Mouse (Mus musculus): Measurements from ENCODE around the gene Mnat1. TPM values are rescaled to one million over a fixed set of nuclear protein-coding genes. Genes with fewer than 3 reads are reported as not detected.
"Not testable (repeated sequence)": the region's sequence is repeated elsewhere in the genome, so short reads cannot be mapped to it uniquely, and the experiment has no call there.

The Mnat1 gene
- polyA plus RNA-seq (2011; ENCODE audit: insufficient read length, low read depth, missing spikeins): 39.4 and 40.0 TPM in 2 replicates

GRCm38 (mm10) chr12:73123093-73124041 is at the start of gene Mnat1:
Gene Mnat1, plus strand, starts transcription at chr12:73123717.
- H3K4me3 ChIP-seq (ENCODE audit: insufficient read depth, low read length): peak within 1 kb of the TSS; percentile 77
- no peak for TF ChIP-seq CTCF (IDR thresholded peaks at IDR 0.05; ENCODE audit: borderline replicate concordance, insufficient read depth, low read length)
- TF ChIP-seq POLR2A (IDR thresholded peaks at IDR 0.05; ENCODE audit: low read depth, low read length): peak; percentile 87
- H3K27ac ChIP-seq (ENCODE audit: insufficient read depth, low read length): peak within 1 kb of the TSS; percentile 48
- no peaks in the 10 kb centered on the region for H3K4me1 ChIP-seq (ENCODE audit: control insufficient read depth, insufficient read depth, low read length)

GRCm38 (mm10) chr12:73081828-73082227 is 41.7 kb upstream of the Mnat1 start:
- not testable (repeated sequence) for H3K4me1 ChIP-seq (ENCODE audit: control insufficient read depth, insufficient read depth, low read length); H3K4me3 ChIP-seq (ENCODE audit: insufficient read depth, low read length); H3K27ac ChIP-seq (ENCODE audit: insufficient read depth, low read length)

- Histone ChIP-seq H3K27ac (ENCODE audit: insufficient read depth, low read length) (no peak overlapping the region), H3K4me1 (ENCODE audit: control insufficient read depth, insufficient read depth, low read length) (peaks cover 2% of the 10 kb centered on the region; the same call in 1 of the 2 replicates), H3K4me3 (ENCODE audit: insufficient read depth, low read length) (no peak overlapping the region)
- no peak for TF ChIP-seq CTCF (IDR thresholded peaks at IDR 0.05; ENCODE audit: borderline replicate concordance, insufficient read depth, low read length)
- no peak for TF ChIP-seq POLR2A (IDR thresholded peaks at IDR 0.05; ENCODE audit: low read depth, low read length)
These were observed 39.7 kb upstream of the Mnat1 start for GRCm38 (mm10) chr12:73083773-73084172.

- H3K27ac ChIP-seq (ENCODE audit: insufficient read depth, low read length): no peak overlapping the region
- TF ChIP-seq POLR2A (IDR thresholded peaks at IDR 0.05; ENCODE audit: low read depth, low read length) (no peak), CTCF (IDR thresholded peaks at IDR 0.05; ENCODE audit: borderline replicate concordance, insufficient read depth, low read length) (no peak)
- H3K4me1 ChIP-seq (ENCODE audit: control insufficient read depth, insufficient read depth, low read length): peaks cover 2% of the 10 kb centered on the region; the same call in 1 of the 2 replicates
- H3K4me3 ChIP-seq (ENCODE audit: insufficient read depth, low read length): no peak overlapping the region
These were observed 37.5 kb upstream of the Mnat1 start for GRCm38 (mm10) chr12:73085739-73086630.

- H3K4me3 ChIP-seq (ENCODE audit: insufficient read depth, low read length): no peak overlapping the region
- H3K27ac ChIP-seq (ENCODE audit: insufficient read depth, low read length): no peak overlapping the region
- peaks cover 2% of the 10 kb centered on the region; the same call in 1 of the 2 replicates for H3K4me1 ChIP-seq (ENCODE audit: control insufficient read depth, insufficient read depth, low read length)
- no peak for TF ChIP-seq CTCF (IDR thresholded peaks at IDR 0.05; ENCODE audit: borderline replicate concordance, insufficient read depth, low read length)
- TF ChIP-seq POLR2A (IDR thresholded peaks at IDR 0.05; ENCODE audit: low read depth, low read length): no peak
These were observed 36.4 kb upstream of the Mnat1 start for GRCm38 (mm10) chr12:73087086-73087485.

GRCm38 (mm10) chr12:73088500-73088899 is 35.0 kb upstream of the Mnat1 start:
- TF ChIP-seq POLR2A (IDR thresholded peaks at IDR 0.05; ENCODE audit: low read depth, low read length) (no peak), CTCF (IDR thresholded peaks at IDR 0.05; ENCODE audit: borderline replicate concordance, insufficient read depth, low read length) (no peak)
- Histone ChIP-seq H3K4me3 (ENCODE audit: insufficient read depth, low read length) (no peak overlapping the region), H3K4me1 (ENCODE audit: control insufficient read depth, insufficient read depth, low read length) (peaks cover 2% of the 10 kb centered on the region; the same call in 1 of the 2 replicates), H3K27ac (ENCODE audit: insufficient read depth, low read length) (peak overlapping the region; percentile 16; the same call in 1 of the 2 replicates)

- no peak overlapping the region for H3K4me3 ChIP-seq (ENCODE audit: insufficient read depth, low read length)
- peaks cover 2% of the 10 kb centered on the region; the same call in 1 of the 2 replicates for H3K4me1 ChIP-seq (ENCODE audit: control insufficient read depth, insufficient read depth, low read length)
- peak overlapping the region; percentile 16; the same call in 1 of the 2 replicates for H3K27ac ChIP-seq (ENCODE audit: insufficient read depth, low read length)
- TF ChIP-seq CTCF (IDR thresholded peaks at IDR 0.05; ENCODE audit: borderline replicate concordance, insufficient read depth, low read length) (no peak), POLR2A (IDR thresholded peaks at IDR 0.05; ENCODE audit: low read depth, low read length) (no peak)
These were observed 34.6 kb upstream of the Mnat1 start for GRCm38 (mm10) chr12:73088911-73089310.

- no peak for TF ChIP-seq POLR2A (IDR thresholded peaks at IDR 0.05; ENCODE audit: low read depth, low read length)
- no peak for TF ChIP-seq CTCF (IDR thresholded peaks at IDR 0.05; ENCODE audit: borderline replicate concordance, insufficient read depth, low read length)
- Histone ChIP-seq H3K27ac (ENCODE audit: insufficient read depth, low read length) (no peak overlapping the region), H3K4me3 (ENCODE audit: insufficient read depth, low read length) (no peak overlapping the region), H3K4me1 (ENCODE audit: control insufficient read depth, insufficient read depth, low read length) (peaks cover 2% of the 10 kb centered on the region; the same call in 1 of the 2 replicates)
These were observed 32.7 kb upstream of the Mnat1 start for GRCm38 (mm10) chr12:73090672-73091335.

- TF ChIP-seq POLR2A (IDR thresholded peaks at IDR 0.05; ENCODE audit: low read depth, low read length) (no peak), CTCF (IDR thresholded peaks at IDR 0.05; ENCODE audit: borderline replicate concordance, insufficient read depth, low read length) (no peak)
- Histone ChIP-seq H3K27ac (ENCODE audit: insufficient read depth, low read length) (no peak overlapping the region), H3K4me1 (ENCODE audit: control insufficient read depth, insufficient read depth, low read length) (no peaks in the 10 kb centered on the region)
These were observed 29.3 kb upstream of the Mnat1 start for GRCm38 (mm10) chr12:73094189-73094588.

More at GRCm38 (mm10) chr12:73094189-73094588, 29.3 kb upstream of the Mnat1 start:
- no peak overlapping the region for H3K4me3 ChIP-seq (ENCODE audit: insufficient read depth, low read length)

All from embryonic fibroblast, embryonic 13.5 days (primary cell).